Mouse (Mus musculus): ENCODE data around the gene Flnc. TPM values are rescaled to one million over a fixed set of nuclear protein-coding genes. Genes with fewer than 3 reads are reported as not detected.
A peak's percentile ranks its signal among the peaks of the same experiment; 100 is the strongest.

Gene Flnc
- polyA plus RNA-seq, 1 experiment from 2014 or later = 6.1 TPM

GRCm38 (mm10) chr6:29428171-29428570 lies 4.9 kb upstream of the Flnc start:
- no peak for ATAC-seq
- H3K9me3 ChIP-seq (ENCODE audit: control insufficient read depth, low read length) = no peaks in the 10 kb centered on the region
- peaks cover 3% of the 10 kb centered on the region for H3K4me1 ChIP-seq (ENCODE audit: control insufficient read depth, insufficient read depth, low read length)
- WGBS = 64% methylated on average over 4 of the region's 4 CpGs
- H3K4me2 ChIP-seq (ENCODE audit: low read depth, low read length) = no peak overlapping the region
- H3K4me3 ChIP-seq (ENCODE audit: low read length) = no peak overlapping the region
- no peak overlapping the region for H3K9ac ChIP-seq (ENCODE audit: low read depth, low read length)
- H3K27ac ChIP-seq (ENCODE audit: low read length) = no peak overlapping the region
- no peaks in the 10 kb centered on the region for H3K36me3 ChIP-seq (ENCODE audit: control insufficient read depth, insufficient read depth, low read length)
- H3K27me3 ChIP-seq (replicated peaks; ENCODE audit: control insufficient read depth, insufficient read depth, low read length) = no peaks in the 10 kb centered on the region

GRCm38 (mm10) chr6:29430681-29431420 lies 2.2 kb upstream of the Flnc start:
- Histone ChIP-seq H3K27me3 (replicated peaks; ENCODE audit: control insufficient read depth, insufficient read depth, low read length) (peaks cover 14% of the 10 kb centered on the region), H3K4me1 (ENCODE audit: control insufficient read depth, insufficient read depth, low read length) (peaks cover 10% of the 10 kb centered on the region), H3K36me3 (ENCODE audit: control insufficient read depth, insufficient read depth, low read length) (no peaks in the 10 kb centered on the region), H3K9ac (ENCODE audit: low read depth, low read length) (no peak overlapping the region), H3K4me2 (ENCODE audit: low read depth, low read length) (no peak overlapping the region), H3K27ac (ENCODE audit: low read length) (no peak overlapping the region), H3K4me3 (ENCODE audit: low read length) (no peak overlapping the region), H3K9me3 (ENCODE audit: control insufficient read depth, low read length) (no peaks in the 10 kb centered on the region)
- no peak for ATAC-seq
- 52% methylated on average over 15 of the region's 15 CpGs for WGBS

- 42% methylated on average over 5 of the region's 5 CpGs for WGBS
Measured at GRCm38 (mm10) chr6:29431473-29431872, 1.6 kb upstream of the Flnc start.

DNA sequence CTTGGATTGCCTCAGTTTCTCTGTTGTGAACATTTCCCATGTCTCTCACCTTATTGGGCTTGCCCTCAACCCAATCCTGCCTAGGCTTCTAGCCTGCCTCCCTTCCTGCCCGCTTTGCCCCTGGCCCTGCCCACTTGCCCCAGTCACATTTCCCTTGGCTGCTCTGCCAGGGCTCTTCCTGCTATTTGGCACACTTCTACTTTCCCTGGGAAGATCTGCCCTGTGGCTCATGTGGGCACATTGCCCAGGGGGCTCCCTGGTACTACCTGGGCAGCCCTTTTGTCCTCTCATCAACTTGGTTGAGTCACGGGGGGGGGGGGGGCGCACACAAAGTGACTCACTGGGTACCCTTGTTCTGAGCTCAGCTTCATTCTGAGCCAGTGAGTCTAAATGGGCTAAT lies 900 bp upstream of the Flnc start:
- no peak overlapping the region for H3K9ac ChIP-seq (ENCODE audit: low read depth, low read length)
- 42% methylated on average over 3 of the region's 3 CpGs for WGBS
- ATAC-seq = no peak
- H3K4me3 ChIP-seq (ENCODE audit: low read length) = no peak overlapping the region
- H3K9me3 ChIP-seq (ENCODE audit: control insufficient read depth, low read length) = no peaks in the 10 kb centered on the region
- peaks cover 13% of the 10 kb centered on the region for H3K4me1 ChIP-seq (ENCODE audit: control insufficient read depth, insufficient read depth, low read length)
- no peak overlapping the region for H3K27ac ChIP-seq (ENCODE audit: low read length)
- no peak overlapping the region for H3K4me2 ChIP-seq (ENCODE audit: low read depth, low read length)
- H3K27me3 ChIP-seq (replicated peaks; ENCODE audit: control insufficient read depth, insufficient read depth, low read length) = peaks cover 14% of the 10 kb centered on the region
- no peaks in the 10 kb centered on the region for H3K36me3 ChIP-seq (ENCODE audit: control insufficient read depth, insufficient read depth, low read length)

More at GRCm38 (mm10) chr6:29431473-29431872, 1.6 kb upstream of the Flnc start:
- Histone ChIP-seq H3K4me1 (ENCODE audit: control insufficient read depth, insufficient read depth, low read length) (peaks cover 10% of the 10 kb centered on the region), H3K4me3 (ENCODE audit: low read length) (no peak overlapping the region), H3K27me3 (replicated peaks; ENCODE audit: control insufficient read depth, insufficient read depth, low read length) (peaks cover 14% of the 10 kb centered on the region), H3K4me2 (ENCODE audit: low read depth, low read length) (no peak overlapping the region), H3K27ac (ENCODE audit: low read length) (no peak overlapping the region), H3K9me3 (ENCODE audit: control insufficient read depth, low read length) (no peaks in the 10 kb centered on the region), H3K36me3 (ENCODE audit: control insufficient read depth, insufficient read depth, low read length) (no peaks in the 10 kb centered on the region), H3K9ac (ENCODE audit: low read depth, low read length) (no peak overlapping the region)
- no peak for ATAC-seq

- Histone ChIP-seq H3K4me2 (ENCODE audit: low read depth, low read length) (peak overlapping the region; percentile 85), H3K36me3 (ENCODE audit: control insufficient read depth, insufficient read depth, low read length) (no peaks in the 10 kb centered on the region), H3K9ac (ENCODE audit: low read depth, low read length) (peak overlapping the region; percentile 76), H3K27ac (ENCODE audit: low read length) (no peak overlapping the region; the same call in 1 of the 2 replicates), H3K27me3 (replicated peaks; ENCODE audit: control insufficient read depth, insufficient read depth, low read length) (peaks cover 14% of the 10 kb centered on the region), H3K9me3 (ENCODE audit: control insufficient read depth, low read length) (no peaks in the 10 kb centered on the region), H3K4me1 (ENCODE audit: control insufficient read depth, insufficient read depth, low read length) (peaks cover 13% of the 10 kb centered on the region), H3K4me3 (ENCODE audit: low read length) (peak overlapping the region; percentile 65)
- ATAC-seq = no peak
Measured at GRCm38 (mm10) chr6:29432676-29433037, 399 bp upstream of the Flnc start.

- H3K9ac ChIP-seq (ENCODE audit: low read depth, low read length) = peak overlapping the region; percentile 76
- H3K4me3 ChIP-seq (ENCODE audit: low read length) = peak overlapping the region; percentile 65
- peak overlapping the region; percentile 86 for H3K27ac ChIP-seq (ENCODE audit: low read length)
- H3K4me1 ChIP-seq (ENCODE audit: control insufficient read depth, insufficient read depth, low read length) = peaks cover 13% of the 10 kb centered on the region
- peak overlapping the region; percentile 85 for H3K4me2 ChIP-seq (ENCODE audit: low read depth, low read length)
- WGBS = 5% methylated on average over 27 of the region's 27 CpGs
- peak; percentile 10; the same call in 1 of the 2 replicates for ATAC-seq
- H3K27me3 ChIP-seq (replicated peaks; ENCODE audit: control insufficient read depth, insufficient read depth, low read length) = peaks cover 14% of the 10 kb centered on the region
- no peaks in the 10 kb centered on the region for H3K36me3 ChIP-seq (ENCODE audit: control insufficient read depth, insufficient read depth, low read length)
- H3K9me3 ChIP-seq (ENCODE audit: control insufficient read depth, low read length) = no peaks in the 10 kb centered on the region
Measured at GRCm38 (mm10) chr6:29433804-29434795, 1.0 kb downstream of the Flnc start.

- Histone ChIP-seq H3K4me1 (ENCODE audit: control insufficient read depth, insufficient read depth, low read length) (peaks cover 13% of the 10 kb centered on the region), H3K27ac (ENCODE audit: low read length) (peak overlapping the region; percentile 86), H3K9ac (ENCODE audit: low read depth, low read length) (peak overlapping the region; percentile 76), H3K36me3 (ENCODE audit: control insufficient read depth, insufficient read depth, low read length) (no peaks in the 10 kb centered on the region), H3K4me3 (ENCODE audit: low read length) (peak overlapping the region; percentile 65), H3K27me3 (replicated peaks; ENCODE audit: control insufficient read depth, insufficient read depth, low read length) (peaks cover 14% of the 10 kb centered on the region), H3K9me3 (ENCODE audit: control insufficient read depth, low read length) (no peaks in the 10 kb centered on the region), H3K4me2 (ENCODE audit: low read depth, low read length) (peak overlapping the region; percentile 85)
- peak; percentile 68 for ATAC-seq
- 8% methylated on average over 12 of the region's 13 CpGs for WGBS
Measured at GRCm38 (mm10) chr6:29434911-29435691, 2.0 kb downstream of the Flnc start.

GRCm38 (mm10) chr6:29435940-29436451 lies 2.9 kb downstream of the Flnc start:
- Histone ChIP-seq H3K9me3 (ENCODE audit: control insufficient read depth, low read length) (no peaks in the 10 kb centered on the region), H3K4me1 (ENCODE audit: control insufficient read depth, insufficient read depth, low read length) (peaks cover 13% of the 10 kb centered on the region), H3K27ac (ENCODE audit: low read length) (peak overlapping the region; percentile 86), H3K27me3 (replicated peaks; ENCODE audit: control insufficient read depth, insufficient read depth, low read length) (peaks cover 14% of the 10 kb centered on the region), H3K4me3 (ENCODE audit: low read length) (peak overlapping the region; percentile 65), H3K9ac (ENCODE audit: low read depth, low read length) (peak overlapping the region; percentile 76), H3K4me2 (ENCODE audit: low read depth, low read length) (peak overlapping the region; percentile 85), H3K36me3 (ENCODE audit: control insufficient read depth, insufficient read depth, low read length) (no peaks in the 10 kb centered on the region)
- WGBS = 14% methylated on average over 6 of the region's 6 CpGs
- peak; percentile 39; the same call in 1 of the 2 replicates for ATAC-seq

Measured in intestine, embryonic 16.5 days (tissue).